Mouse (Mus musculus) hindbrain, embryonic 15.5 days (tissue): ENCODE data around the gene Ppp3ca. TPM values are rescaled to one million over a fixed set of nuclear protein-coding genes. Genes with fewer than 3 reads are reported as not detected.

Source experiments
- ATAC-seq: fragments of 200-750 bp; cut with Nextera tagmentation; 2 replicates; pipeline ENCODE4 v1.8.0; 2017; ENCODE audit warnings: low read depth, moderate number of reproducible peaks, moderate TSS enrichment; ENCODE audit not compliant: low FRiP score
- H3K27ac ChIP-seq: fragments of 300-500 bp; sonication (generic); replicated peaks from 2 replicates; pipeline ENCODE4 v1.5.1; 2015; ENCODE audit warnings: mild to moderate bottlenecking, inconsistent platforms
- H3K27me3 ChIP-seq: fragments of 300-500 bp; sonication (generic); 2 replicates; pipeline ENCODE4 v1.6.1; 2015; ENCODE audit warnings: control low read depth, inconsistent platforms
- H3K36me3 ChIP-seq: fragments of 300-500 bp; sonication (generic); 2 replicates; pipeline ENCODE4 v1.6.1; 2015; ENCODE audit warnings: control low read depth, inconsistent platforms
- H3K4me1 ChIP-seq: fragments of 300-500 bp; sonication (generic); replicated peaks from 2 replicates; pipeline ENCODE4 v1.6.1; 2015; ENCODE audit warnings: control low read depth, inconsistent platforms
- H3K4me2 ChIP-seq: fragments of 300-500 bp; sonication (generic); 2 replicates; pipeline ENCODE4 v1.6.1; 2015; ENCODE audit warnings: moderate library complexity, mild to moderate bottlenecking, inconsistent platforms
- H3K4me3 ChIP-seq: fragments of 300-500 bp; sonication (generic); 2 replicates; pipeline ENCODE4 v1.5.1; 2015; ENCODE audit warnings: mild to moderate bottlenecking, inconsistent platforms
- H3K9ac ChIP-seq: fragments of 300-500 bp; sonication (generic); 2 replicates; pipeline ENCODE4 v1.6.1; 2015; ENCODE audit warnings: inconsistent platforms
- H3K9me3 ChIP-seq: fragments of 300-500 bp; sonication (generic); 2 replicates; pipeline ENCODE4 v1.6.1; 2016; ENCODE audit warnings: control low read depth, inconsistent platforms
- WGBS: fragments of 180-500 bp; shearing (Covaris S2); methylation state at CpG from one replicate; pipeline ENCODE4 v1.1.7; 2015; 5-methylcytosine and 5-hydroxymethylcytosine counted together
- polyA plus RNA-seq: library from polyadenylated mRNA; unstranded; fragments of >200 nt; fragmentation: Nextera tagmentation; extraction: Ambion mirVana; gene quantifications from 2 replicates; pipeline ENCODE4 v1.2.1, GENCODE M21; 2015

The Ppp3ca gene
- polyA plus RNA-seq, 1 experiment from 2014 or later = 180 TPM

DNA sequence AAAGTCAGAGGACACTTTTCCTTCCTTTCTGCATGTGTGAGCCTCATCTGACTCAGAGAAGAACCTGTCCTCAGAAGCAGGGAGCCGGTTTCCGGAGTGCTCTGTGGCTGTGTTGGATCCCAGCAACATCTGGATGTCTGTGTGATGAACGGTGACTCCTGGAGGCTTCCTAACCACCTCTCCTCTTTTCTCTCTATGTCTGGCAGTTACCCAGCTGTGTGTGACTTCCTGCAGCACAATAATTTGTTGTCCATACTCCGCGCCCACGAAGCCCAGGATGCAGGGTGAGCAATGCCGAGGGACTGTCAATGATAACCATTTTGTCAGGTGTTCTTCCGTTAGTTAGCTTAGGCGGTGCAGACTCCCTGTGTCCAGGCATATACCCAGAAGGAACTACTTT lies 217.8 kb downstream of the Ppp3ca start:
- Histone ChIP-seq H3K4me3 (no peak overlapping the region), H3K27me3 (no peaks in the 10 kb centered on the region), H3K4me1 (no peaks in the 10 kb centered on the region), H3K36me3 (0 out of 2 replicates have a peak, but pooled peaks cover 3% of the 10 kb centered on the region), H3K9ac (no peak overlapping the region), H3K9me3 (no peaks in the 10 kb centered on the region), H3K27ac (no peak overlapping the region), H3K4me2 (no peak overlapping the region)
- WGBS = 81% methylated on average over 9 of the region's 9 CpGs
- ATAC-seq = no peak

- Histone ChIP-seq H3K4me2 (no peak overlapping the region), H3K4me3 (no peak overlapping the region), H3K4me1 (peaks cover 11% of the 10 kb centered on the region; the same call in 1 of the 2 replicates), H3K9me3 (no peaks in the 10 kb centered on the region), H3K36me3 (peaks cover 10% of the 10 kb centered on the region), H3K27me3 (no peaks in the 10 kb centered on the region), H3K9ac (no peak overlapping the region), H3K27ac (no peak overlapping the region)
- WGBS = 65% methylated on average over 3 of the region's 3 CpGs
- no peak for ATAC-seq
Observed at GRCm38 (mm10) chr3:136892140-136892539, 222.2 kb downstream of the Ppp3ca start.

- no peak overlapping the region for H3K9ac ChIP-seq
- no peak overlapping the region for H3K4me3 ChIP-seq
- no peaks in the 10 kb centered on the region for H3K9me3 ChIP-seq
- no peak for ATAC-seq
- 30% methylated on average over 18 of the region's 18 CpGs for WGBS
- no peak overlapping the region for H3K4me2 ChIP-seq
- H3K4me1 ChIP-seq = peaks cover 19% of the 10 kb centered on the region; the same call in 1 of the 2 replicates
- peaks cover 10% of the 10 kb centered on the region for H3K36me3 ChIP-seq
- H3K27me3 ChIP-seq = no peaks in the 10 kb centered on the region
- H3K27ac ChIP-seq = no peak overlapping the region
Observed at GRCm38 (mm10) chr3:136893596-136894402, 223.9 kb downstream of the Ppp3ca start.

DNA sequence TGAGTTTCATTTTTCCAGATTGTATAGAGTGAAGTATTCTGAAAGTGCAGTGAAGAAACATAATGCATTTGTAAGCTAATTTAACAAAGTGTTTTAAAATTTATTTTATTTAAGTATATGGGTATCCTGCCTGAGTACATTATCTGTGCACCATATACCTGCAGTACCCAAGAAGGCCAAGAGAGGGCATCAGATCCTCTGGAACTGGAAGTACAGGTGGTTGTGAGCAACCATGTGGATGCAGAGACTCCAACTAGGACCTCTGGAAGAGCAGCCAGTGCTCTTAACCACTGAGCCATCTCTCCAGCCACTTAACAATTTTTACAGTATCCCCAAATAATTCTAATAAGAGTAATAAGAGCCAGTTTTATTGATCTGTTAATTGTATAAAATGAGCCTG lies 225.6 kb downstream of the Ppp3ca start:
- Histone ChIP-seq H3K27ac (no peak overlapping the region), H3K4me1 (peaks cover 19% of the 10 kb centered on the region; the same call in 1 of the 2 replicates), H3K36me3 (peaks cover 10% of the 10 kb centered on the region), H3K4me2 (no peak overlapping the region), H3K9me3 (no peaks in the 10 kb centered on the region), H3K27me3 (no peaks in the 10 kb centered on the region), H3K9ac (no peak overlapping the region), H3K4me3 (no peak overlapping the region)
- ATAC-seq = no peak

DNA sequence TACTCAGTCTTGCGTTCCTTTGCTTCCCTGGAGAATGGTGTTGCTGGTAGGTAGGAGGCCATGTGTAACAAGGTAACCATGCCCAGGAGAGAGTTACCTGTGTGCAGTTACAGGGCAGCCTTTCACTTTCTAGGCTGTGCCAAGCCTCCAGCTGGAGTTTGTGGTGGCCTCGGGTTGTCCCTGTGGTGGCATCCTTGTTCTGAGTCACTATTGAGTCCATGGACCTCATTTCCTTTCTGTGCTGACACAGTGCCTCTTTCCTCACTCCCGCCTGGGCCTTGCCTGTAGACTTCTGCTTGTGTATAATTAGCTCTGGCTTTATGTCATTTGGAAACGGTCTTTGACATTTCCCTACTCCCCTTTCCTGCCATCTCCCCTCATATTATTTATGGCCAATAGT lies 226.4 kb downstream of the Ppp3ca start:
- Histone ChIP-seq H3K27me3 (no peaks in the 10 kb centered on the region), H3K4me2 (no peak overlapping the region), H3K36me3 (peaks cover 10% of the 10 kb centered on the region), H3K4me3 (no peak overlapping the region), H3K4me1 (peaks cover 19% of the 10 kb centered on the region; the same call in 1 of the 2 replicates), H3K9me3 (no peaks in the 10 kb centered on the region), H3K27ac (no peak overlapping the region), H3K9ac (no peak overlapping the region)
- no peak for ATAC-seq
- 84% methylated on average over 4 of the region's 4 CpGs for WGBS

GRCm38 (mm10) chr3:136899744-136900143 lies 229.8 kb downstream of the Ppp3ca start:
- Histone ChIP-seq H3K4me2 (no peak overlapping the region), H3K27ac (no peak overlapping the region), H3K9me3 (no peaks in the 10 kb centered on the region), H3K4me1 (0 out of 2 replicates have a peak, but pooled peaks cover 7% of the 10 kb centered on the region), H3K9ac (no peak overlapping the region), H3K27me3 (no peaks in the 10 kb centered on the region), H3K36me3 (peaks cover 15% of the 10 kb centered on the region), H3K4me3 (no peak overlapping the region)
- 51% methylated on average over 2 of the region's 2 CpGs for WGBS
- ATAC-seq = no peak

- no peak for ATAC-seq
- Histone ChIP-seq H3K4me2 (no peak overlapping the region), H3K9me3 (no peaks in the 10 kb centered on the region), H3K4me1 (0 out of 2 replicates have a peak, but pooled peaks cover 7% of the 10 kb centered on the region), H3K4me3 (no peak overlapping the region), H3K36me3 (peaks cover 12% of the 10 kb centered on the region; the same call in 1 of the 2 replicates), H3K27me3 (no peaks in the 10 kb centered on the region), H3K9ac (no peak overlapping the region), H3K27ac (no peak overlapping the region)
- WGBS = 94% methylated on average over 6 of the region's 6 CpGs
Observed at GRCm38 (mm10) chr3:136900986-136901385, 231.1 kb downstream of the Ppp3ca start.

DNA sequence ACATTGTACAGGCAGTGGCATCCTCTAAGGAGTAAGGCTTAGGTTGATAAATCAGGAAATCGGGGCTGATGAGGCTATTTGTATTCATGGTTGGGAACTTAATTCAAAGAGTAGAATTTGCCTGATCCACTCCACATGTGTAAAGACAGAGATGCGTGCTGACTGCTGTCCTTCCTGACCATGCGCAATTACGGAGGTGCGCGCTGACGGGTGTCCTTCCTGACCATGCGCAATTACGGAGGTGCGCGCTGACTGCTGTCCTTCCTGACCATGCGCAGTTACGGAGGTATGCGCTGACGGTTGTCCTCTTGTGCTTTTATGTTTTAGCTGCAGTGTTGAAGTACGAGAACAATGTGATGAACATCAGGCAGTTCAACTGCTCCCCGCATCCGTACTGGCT lies 232.9 kb downstream of the Ppp3ca start:
- Histone ChIP-seq H3K36me3 (peaks cover 14% of the 10 kb centered on the region; the same call in 1 of the 2 replicates), H3K4me2 (no peak overlapping the region), H3K27me3 (no peaks in the 10 kb centered on the region), H3K9me3 (no peaks in the 10 kb centered on the region), H3K27ac (no peak overlapping the region), H3K9ac (no peak overlapping the region), H3K4me3 (no peak overlapping the region), H3K4me1 (0 out of 2 replicates have a peak, but pooled peaks cover 4% of the 10 kb centered on the region)
- ATAC-seq = no peak
- 90% methylated on average over 18 of the region's 18 CpGs for WGBS

DNA sequence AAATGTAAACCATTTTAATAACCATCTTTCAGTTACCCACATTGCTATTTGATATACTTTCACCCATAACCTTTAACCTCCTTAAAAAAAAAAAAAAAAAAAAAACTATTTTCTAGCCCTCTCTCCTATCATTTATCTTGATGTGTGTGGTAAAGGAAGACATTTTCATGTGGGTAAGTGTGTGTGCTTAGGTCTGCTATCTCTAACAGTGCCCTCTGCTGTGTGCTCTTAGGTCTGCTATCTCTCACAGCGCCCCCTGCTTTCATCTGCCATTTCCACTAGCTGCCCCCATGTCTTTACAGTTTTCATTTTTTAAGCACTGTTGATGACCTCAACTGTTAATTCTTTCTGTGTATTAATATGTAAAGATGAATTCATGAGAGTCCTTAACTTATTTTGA lies 235.7 kb downstream of the Ppp3ca start:
- Histone ChIP-seq H3K27me3 (no peaks in the 10 kb centered on the region), H3K4me2 (no peak overlapping the region), H3K27ac (no peak overlapping the region), H3K36me3 (peaks cover 21% of the 10 kb centered on the region), H3K4me3 (no peak overlapping the region), H3K9ac (no peak overlapping the region), H3K4me1 (no peaks in the 10 kb centered on the region), H3K9me3 (no peaks in the 10 kb centered on the region)
- no peak for ATAC-seq
- WGBS = 78% methylated on average over 1 of the region's 1 CpGs

DNA sequence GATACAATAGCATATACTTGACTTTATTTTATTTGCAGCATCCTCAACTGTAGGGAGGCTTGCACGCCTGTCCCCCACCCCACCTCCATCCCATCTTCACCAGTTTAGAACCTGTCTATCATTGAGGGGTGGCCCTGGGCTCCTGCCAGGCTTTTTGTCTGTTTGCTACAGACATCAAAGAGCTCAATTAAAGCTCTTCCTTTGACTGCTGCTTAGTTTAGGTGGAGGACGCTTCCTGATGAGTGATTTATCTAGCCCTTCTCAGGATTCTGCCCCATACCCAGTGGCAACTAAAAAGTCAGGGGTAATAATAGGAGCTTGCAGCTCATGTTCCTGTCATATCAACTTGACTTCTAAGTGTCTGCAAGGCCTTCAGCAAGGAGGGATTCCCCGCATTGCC lies 239.6 kb downstream of the Ppp3ca start:
- Histone ChIP-seq H3K4me1 (no peaks in the 10 kb centered on the region), H3K4me3 (no peak overlapping the region), H3K36me3 (peaks cover 13% of the 10 kb centered on the region; the same call in 1 of the 2 replicates), H3K4me2 (no peak overlapping the region), H3K9ac (no peak overlapping the region), H3K9me3 (no peaks in the 10 kb centered on the region), H3K27me3 (no peaks in the 10 kb centered on the region), H3K27ac (no peak overlapping the region)
- 45% methylated on average over 3 of the region's 3 CpGs for WGBS
- no peak for ATAC-seq

GRCm38 (mm10) chr3:136911276-136911675 lies 241.4 kb downstream of the Ppp3ca start:
- Histone ChIP-seq H3K9ac (no peak overlapping the region), H3K36me3 (peaks cover 8% of the 10 kb centered on the region; the same call in 1 of the 2 replicates), H3K4me1 (no peaks in the 10 kb centered on the region), H3K27ac (no peak overlapping the region), H3K4me2 (no peak overlapping the region), H3K27me3 (no peaks in the 10 kb centered on the region), H3K9me3 (no peaks in the 10 kb centered on the region), H3K4me3 (no peak overlapping the region)
- no peak for ATAC-seq
- WGBS = 80% methylated on average over 8 of the region's 8 CpGs

DNA sequence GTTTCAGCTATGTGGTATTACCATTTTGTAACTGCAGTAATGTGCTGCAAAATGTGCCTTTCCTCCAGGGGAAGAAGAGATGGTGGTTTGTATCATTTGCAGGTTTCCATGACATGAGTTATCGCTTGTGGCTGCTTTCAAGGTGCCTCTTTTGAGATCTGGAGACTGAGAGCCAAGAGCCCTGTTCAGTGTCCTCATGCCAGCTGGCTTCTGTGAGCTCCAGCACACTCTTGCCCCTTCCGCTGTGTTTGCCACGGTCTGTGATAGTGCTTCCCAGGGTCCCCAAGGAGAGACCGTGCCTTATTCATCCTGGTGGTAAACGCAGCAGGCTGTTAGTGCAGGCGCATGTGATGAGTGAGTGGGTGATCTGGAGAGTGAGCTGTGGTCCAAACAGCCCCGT lies 247.2 kb downstream of the Ppp3ca start:
- no peak overlapping the region for H3K9ac ChIP-seq
- no peak overlapping the region for H3K27ac ChIP-seq
- 77% methylated on average over 7 of the region's 7 CpGs for WGBS
- no peaks in the 10 kb centered on the region for H3K36me3 ChIP-seq
- H3K27me3 ChIP-seq = no peaks in the 10 kb centered on the region
- H3K4me1 ChIP-seq = no peaks in the 10 kb centered on the region
- no peaks in the 10 kb centered on the region for H3K9me3 ChIP-seq
- no peak for ATAC-seq
- H3K4me3 ChIP-seq = no peak overlapping the region
- H3K4me2 ChIP-seq = no peak overlapping the region
